Mouse (Mus musculus) forebrain, embryonic 15.5 days (tissue): Measurements from ENCODE around the gene Zfp46. TPM values are rescaled to one million over a fixed set of nuclear protein-coding genes. Genes with fewer than 3 reads are reported as not detected.

ENCODE experiments used
- ATAC-seq: fragments of 200-750 bp; cut with Nextera tagmentation; replicated peaks from 2 replicates; pipeline ENCODE4 v1.8.0; 2017; ENCODE audit warnings: mild to moderate bottlenecking, moderate TSS enrichment, moderate library complexity
- H3K27ac ChIP-seq: fragments of 300-500 bp; sonication (generic); replicated peaks from 2 replicates; pipeline ENCODE4 v1.5.1; 2015; ENCODE audit warnings: mild to moderate bottlenecking, inconsistent platforms
- H3K27me3 ChIP-seq: fragments of 300-500 bp; sonication (generic); 2 replicates; pipeline ENCODE4 v1.6.1; 2015; ENCODE audit warnings: inconsistent platforms
- H3K36me3 ChIP-seq: fragments of 300-500 bp; sonication (generic); 2 replicates; pipeline ENCODE4 v1.6.1; 2015; ENCODE audit warnings: mild to moderate bottlenecking, inconsistent platforms
- H3K4me1 ChIP-seq: fragments of 300-500 bp; sonication (generic); 2 replicates; pipeline ENCODE4 v1.6.1; 2015; ENCODE audit warnings: inconsistent platforms
- H3K4me2 ChIP-seq: fragments of 300-500 bp; sonication (generic); replicated peaks from 2 replicates; pipeline ENCODE4 v1.6.1; 2015; ENCODE audit warnings: mild to moderate bottlenecking, inconsistent platforms
- H3K4me3 ChIP-seq: fragments of 300-500 bp; sonication (generic); 2 replicates; pipeline ENCODE4 v1.5.1; 2015; ENCODE audit warnings: mild to moderate bottlenecking, inconsistent platforms
- H3K9ac ChIP-seq: fragments of 300-500 bp; sonication (generic); replicated peaks from 2 replicates; pipeline ENCODE4 v1.6.1; 2015; ENCODE audit warnings: mild to moderate bottlenecking, inconsistent platforms
- H3K9me3 ChIP-seq: fragments of 300-500 bp; sonication (generic); 2 replicates; pipeline ENCODE4 v1.6.1; 2016; ENCODE audit warnings: inconsistent platforms
- WGBS: fragments of 180-500 bp; shearing (Covaris S2); methylation state at CpG from one replicate; pipeline ENCODE4 v1.1.7; 2015; ENCODE audit warnings: mixed read lengths; 5-methylcytosine and 5-hydroxymethylcytosine counted together
- polyA plus RNA-seq: library from polyadenylated mRNA; unstranded; fragments of >200 nt; fragmentation: Nextera tagmentation; extraction: Ambion mirVana; gene quantifications from 2 replicates; pipeline ENCODE4 v1.2.1, GENCODE M21; 2015

Gene Zfp46
- polyA plus RNA-seq, 1 experiment from 2014 or later: 46.1 TPM

DNA sequence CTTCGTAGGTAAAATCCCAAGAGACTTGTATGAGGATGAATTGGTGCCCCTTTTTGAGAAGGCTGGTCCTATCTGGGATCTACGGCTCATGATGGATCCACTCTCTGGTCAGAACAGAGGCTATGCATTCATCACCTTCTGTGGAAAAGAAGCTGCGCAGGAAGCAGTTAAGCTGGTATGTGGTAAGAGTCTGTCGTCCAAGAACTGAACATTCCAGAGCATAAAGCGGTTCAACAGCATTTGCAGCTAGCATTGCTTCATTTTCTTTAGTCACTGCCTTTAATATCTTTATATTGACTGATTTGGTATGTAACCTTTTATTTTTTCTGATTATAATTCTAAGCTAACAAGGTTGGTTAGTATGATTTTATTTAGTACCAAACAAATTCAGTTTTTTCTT, 42.8 kb downstream of the Zfp46 start:
- H3K4me3 ChIP-seq: no peak overlapping the region
- ATAC-seq: no peak
- WGBS: 91% methylated on average over 5 of the region's 5 CpGs
- no peak overlapping the region for H3K4me2 ChIP-seq
- no peak overlapping the region for H3K27ac ChIP-seq
- no peaks in the 10 kb centered on the region for H3K9me3 ChIP-seq
- peaks cover 58% of the 10 kb centered on the region for H3K36me3 ChIP-seq
- H3K9ac ChIP-seq: no peak overlapping the region
- no peaks in the 10 kb centered on the region for H3K27me3 ChIP-seq
- H3K4me1 ChIP-seq: no peaks in the 10 kb centered on the region

DNA sequence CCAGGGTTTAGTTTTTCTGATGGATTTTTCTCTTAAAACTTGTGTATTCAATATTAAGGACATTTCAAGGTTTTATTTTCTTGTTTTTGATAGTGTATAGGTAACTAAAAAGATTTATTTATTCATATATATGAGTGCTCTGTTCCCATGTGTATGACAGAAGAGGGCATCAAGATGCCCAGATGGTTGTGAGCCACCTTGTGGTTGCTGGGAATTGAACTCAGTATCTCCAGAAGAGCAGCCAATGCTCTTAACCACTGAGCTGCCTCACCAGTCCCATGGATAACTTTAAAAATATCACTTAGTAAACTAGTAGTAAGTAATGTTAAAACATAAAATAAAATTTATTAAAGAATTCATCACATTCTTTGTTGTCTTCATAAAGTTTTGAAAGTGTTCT, 43.6 kb downstream of the Zfp46 start:
- no peak for ATAC-seq
- H3K36me3 ChIP-seq: peaks cover 63% of the 10 kb centered on the region
- H3K27ac ChIP-seq: no peak overlapping the region
- no peak overlapping the region for H3K9ac ChIP-seq
- no peak overlapping the region for H3K4me3 ChIP-seq
- H3K4me1 ChIP-seq: no peaks in the 10 kb centered on the region
- no peak overlapping the region for H3K4me2 ChIP-seq
- H3K27me3 ChIP-seq: no peaks in the 10 kb centered on the region
- no peaks in the 10 kb centered on the region for H3K9me3 ChIP-seq

DNA sequence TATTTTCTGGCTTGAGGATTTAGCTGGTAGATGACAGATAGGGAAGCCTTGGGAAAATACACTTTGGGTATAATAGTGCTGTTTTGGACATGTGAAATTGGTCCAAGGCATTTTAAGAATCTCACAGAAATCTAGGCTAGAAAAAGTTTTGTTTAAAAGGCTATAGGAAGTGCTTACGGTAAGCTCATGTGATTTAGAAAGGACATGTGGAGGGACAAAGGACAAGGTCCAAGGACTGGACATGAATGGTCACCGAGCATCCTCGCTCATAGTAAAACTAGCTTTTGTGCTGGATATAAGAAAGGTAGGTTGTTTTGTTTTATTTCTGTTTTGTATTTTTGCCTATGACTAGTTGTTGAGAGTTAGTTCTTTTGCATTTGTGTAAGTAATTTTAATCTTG, 47.2 kb downstream of the Zfp46 start:
- WGBS: 94% methylated on average over 3 of the region's 3 CpGs
- peaks cover 63% of the 10 kb centered on the region for H3K36me3 ChIP-seq

DNA sequence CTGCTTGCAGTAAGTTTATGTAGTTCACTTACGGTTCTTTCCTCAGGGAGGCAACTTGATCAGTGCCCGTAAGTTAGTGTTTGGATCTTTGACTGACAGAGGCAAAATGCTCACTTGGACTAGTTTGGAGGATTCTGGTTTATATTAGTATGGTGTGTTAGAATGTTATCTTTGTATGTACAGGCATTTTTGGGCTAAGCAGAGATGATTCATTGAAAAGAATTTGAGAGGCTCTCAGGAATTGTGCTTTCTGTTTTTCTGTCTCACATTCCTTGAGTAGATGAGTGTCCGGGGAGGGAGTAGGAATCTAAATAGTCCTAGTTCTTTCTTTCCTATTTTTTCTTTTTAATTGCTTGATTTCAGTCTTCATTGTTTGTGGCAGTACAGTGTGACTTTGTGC, 48.7 kb downstream of the Zfp46 start:
- H3K27me3 ChIP-seq: no peaks in the 10 kb centered on the region
- H3K36me3 ChIP-seq: peaks cover 65% of the 10 kb centered on the region
- WGBS: 87% methylated on average over 3 of the region's 3 CpGs
- H3K4me3 ChIP-seq: no peak overlapping the region
- no peak for ATAC-seq
- no peak overlapping the region for H3K9ac ChIP-seq
- H3K9me3 ChIP-seq: no peaks in the 10 kb centered on the region
- no peak overlapping the region for H3K27ac ChIP-seq
- no peaks in the 10 kb centered on the region for H3K4me1 ChIP-seq
- no peak overlapping the region for H3K4me2 ChIP-seq

More for the DNA sequence above, 47.2 kb downstream of the Zfp46 start:
- Histone ChIP-seq H3K4me3 (no peak overlapping the region), H3K27ac (no peak overlapping the region), H3K9ac (no peak overlapping the region), H3K27me3 (no peaks in the 10 kb centered on the region), H3K9me3 (no peaks in the 10 kb centered on the region), H3K4me2 (no peak overlapping the region), H3K4me1 (no peaks in the 10 kb centered on the region)
- no peak for ATAC-seq

DNA sequence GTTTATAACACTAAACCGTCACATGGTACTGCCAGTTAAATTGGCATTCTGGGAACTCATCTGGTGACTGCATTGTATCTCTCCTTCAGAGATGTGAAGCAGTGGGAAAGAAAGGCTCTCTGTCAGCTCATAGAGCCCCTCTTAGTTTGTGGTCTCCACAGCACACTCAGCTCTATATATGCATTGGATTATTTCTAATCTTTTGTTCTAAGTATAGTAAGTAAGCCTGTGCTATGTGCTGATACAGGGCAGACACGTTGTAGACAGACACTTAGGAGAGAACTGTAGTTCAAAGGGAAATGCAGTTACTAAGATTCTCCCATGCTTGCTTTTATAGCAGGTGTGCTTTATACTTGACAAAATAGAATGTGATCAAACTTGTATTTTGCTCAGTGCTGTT, 50.6 kb downstream of the Zfp46 start:
- WGBS: 67% methylated on average over 2 of the region's 2 CpGs
- no peaks in the 10 kb centered on the region for H3K4me1 ChIP-seq
- no peak overlapping the region for H3K4me2 ChIP-seq
- no peak overlapping the region for H3K27ac ChIP-seq
- H3K36me3 ChIP-seq: peaks cover 59% of the 10 kb centered on the region
- no peak overlapping the region for H3K9ac ChIP-seq
- no peak for ATAC-seq
- no peaks in the 10 kb centered on the region for H3K9me3 ChIP-seq
- no peaks in the 10 kb centered on the region for H3K27me3 ChIP-seq
- H3K4me3 ChIP-seq: no peak overlapping the region

DNA sequence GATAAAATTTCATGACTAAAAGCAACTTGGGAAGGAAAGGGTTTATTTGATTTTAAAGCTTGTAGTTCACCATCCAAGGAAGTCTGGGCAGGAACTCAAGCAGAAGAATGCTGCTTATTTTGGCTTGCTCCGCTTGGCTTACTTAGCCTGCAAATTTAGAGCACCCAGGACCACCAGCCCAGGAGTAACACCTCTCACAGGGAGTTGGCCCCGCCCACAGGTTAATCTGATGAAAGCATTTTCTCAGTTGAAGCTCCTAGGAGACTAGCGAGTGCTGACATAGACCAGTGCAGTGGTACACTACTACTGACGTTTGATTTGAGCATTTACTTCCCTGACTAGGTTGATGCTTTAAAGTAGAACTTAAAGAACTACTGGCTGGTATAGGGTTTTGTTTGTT, 52.6 kb downstream of the Zfp46 start:
- H3K4me3 ChIP-seq: no peak overlapping the region
- H3K9me3 ChIP-seq: no peaks in the 10 kb centered on the region
- H3K9ac ChIP-seq: no peak overlapping the region
- H3K4me2 ChIP-seq: no peak overlapping the region
- H3K27me3 ChIP-seq: no peaks in the 10 kb centered on the region
- WGBS: 68% methylated on average over 4 of the region's 4 CpGs
- no peak overlapping the region for H3K27ac ChIP-seq
- H3K36me3 ChIP-seq: peaks cover 53% of the 10 kb centered on the region
- no peak for ATAC-seq
- no peaks in the 10 kb centered on the region for H3K4me1 ChIP-seq

Other genes starting within 250 kb of the Zfp46 start
- gene Rpl11, start 231.3 kb upstream of the Zfp46 start, polyA plus RNA-seq: 302 and 341 TPM in 2 replicates
- 87.3 and 98.1 TPM in 2 replicates for gene Id3, start 141.2 kb upstream of the Zfp46 start, polyA plus RNA-seq
- 5.4 and 6.0 TPM in 2 replicates for gene E2f2, start 112.3 kb upstream of the Zfp46 start, polyA plus RNA-seq
- 3.4 and 3.7 TPM in 2 replicates for gene Asap3, start 78.3 kb upstream of the Zfp46 start, polyA plus RNA-seq
- gene Tcea3, start 37.0 kb upstream of the Zfp46 start, polyA plus RNA-seq: 0.57 and 1.0 TPM in 2 replicates
- gene Hnrnpr, start 26.3 kb downstream of the Zfp46 start, polyA plus RNA-seq: 247 and 258 TPM in 2 replicates
- gene Htr1d, start 138.8 kb downstream of the Zfp46 start, polyA plus RNA-seq: 0.70 and 0.74 TPM in 2 replicates
- gene 6030445D17Rik, start 177.6 kb downstream of the Zfp46 start, polyA plus RNA-seq: 0.10 and 0.57 TPM in 2 replicates
- 62.1 and 69.8 TPM in 2 replicates for gene Luzp1, start 185.1 kb downstream of the Zfp46 start, polyA plus RNA-seq